Mouse (Mus musculus): ENCODE measurements at regions not wholly inside any gene's neighbourhood (a gene's known extent, or its start where the extent isn't known, plus 50 kb on each side); places are given as distances from the start of the nearest gene placed in this dataset.

DNA sequence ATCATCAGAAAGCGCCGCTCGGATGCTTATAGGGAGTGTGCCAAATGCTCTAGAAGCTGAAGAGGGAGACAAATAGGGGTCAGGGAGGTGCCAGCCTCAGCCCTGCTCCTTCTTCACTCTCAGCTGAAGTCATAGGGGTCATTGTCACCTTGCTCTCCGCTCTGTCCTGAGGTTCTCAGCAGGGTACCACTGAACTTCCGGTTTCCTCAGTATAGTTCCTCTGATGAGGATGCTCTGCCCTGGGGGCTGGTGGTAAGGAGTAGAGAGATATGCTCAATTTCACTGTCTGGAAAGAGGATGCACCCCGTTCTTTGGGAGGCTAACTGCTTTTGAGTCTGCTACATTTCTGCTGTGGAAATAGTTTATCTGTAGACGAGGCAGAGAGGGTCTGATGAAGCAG lies 211.4 kb downstream of the Zfp619 start:
- TF ChIP-seq CTCF (IDR thresholded peaks at IDR 0.05), result no peak
- no peak for TF ChIP-seq EP300 (IDR thresholded peaks at IDR 0.05)
